Mouse (Mus musculus) kidney, postnatal 4 days (tissue): Measurements from ENCODE around the gene Ercc8.

Experiments
- DNase-seq, 2 experiments: peaks; one replicate each; pipeline ENCODE4 v3.0.0; 2021; ENCODE audit warnings: mixed read lengths in 2 of 2

Gene Ercc8

DNA sequence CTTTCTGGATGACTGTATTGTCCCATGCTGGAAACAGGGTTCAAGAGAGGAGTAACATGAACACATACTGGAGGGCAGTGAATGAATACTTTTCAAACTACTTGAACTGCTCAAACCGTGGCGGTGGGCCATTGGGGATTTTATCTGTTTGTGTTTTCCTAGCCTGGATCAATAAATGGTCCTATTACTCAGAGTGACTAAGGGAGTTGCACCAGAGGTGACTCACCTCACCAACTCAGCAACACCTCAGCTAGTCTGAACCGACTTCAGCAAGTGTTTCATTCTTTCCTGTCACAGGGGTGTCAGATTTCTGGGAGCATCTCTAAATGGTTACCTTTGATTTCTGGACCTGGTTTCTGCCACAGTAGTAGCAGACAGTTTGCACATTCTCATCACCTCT, 70.7 kb downstream of the Ercc8 start:
- DNase-seq, result no peak

DNA sequence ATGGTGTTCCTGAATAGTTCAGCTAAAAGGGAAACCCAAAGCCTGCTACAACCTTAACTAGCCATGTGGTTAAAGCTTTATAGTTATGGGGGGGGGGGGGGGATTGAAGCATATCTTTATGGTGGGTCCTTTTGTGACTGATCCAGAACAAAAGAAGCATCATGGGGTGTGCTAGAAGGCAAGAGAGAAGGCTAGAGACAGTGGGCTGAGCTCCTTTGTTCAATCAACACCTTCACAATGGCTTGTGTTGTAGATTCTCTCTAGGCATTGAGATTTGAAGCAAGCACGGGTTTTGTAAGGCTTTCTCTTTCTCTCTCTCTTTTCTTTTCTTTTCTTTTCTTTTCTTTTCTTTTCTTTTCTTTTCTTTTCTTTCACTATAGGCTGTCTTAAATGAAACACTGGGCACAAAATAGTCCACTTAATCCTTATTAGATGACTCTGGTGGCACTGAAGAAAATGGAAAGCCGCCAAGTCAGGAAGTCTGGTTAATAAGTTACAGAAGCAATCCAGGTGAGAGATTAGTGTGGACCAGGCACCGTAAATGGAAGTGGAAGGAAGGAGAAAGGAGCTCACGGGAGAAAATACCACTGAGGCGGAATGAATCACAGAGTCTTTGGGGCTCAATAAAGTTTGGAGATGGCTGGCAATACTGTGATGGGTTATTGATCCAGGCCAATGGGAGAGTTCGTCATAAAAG, 71.3 kb downstream of the Ercc8 start:
- peak; percentile 10 to 32 for DNase-seq

DNA sequence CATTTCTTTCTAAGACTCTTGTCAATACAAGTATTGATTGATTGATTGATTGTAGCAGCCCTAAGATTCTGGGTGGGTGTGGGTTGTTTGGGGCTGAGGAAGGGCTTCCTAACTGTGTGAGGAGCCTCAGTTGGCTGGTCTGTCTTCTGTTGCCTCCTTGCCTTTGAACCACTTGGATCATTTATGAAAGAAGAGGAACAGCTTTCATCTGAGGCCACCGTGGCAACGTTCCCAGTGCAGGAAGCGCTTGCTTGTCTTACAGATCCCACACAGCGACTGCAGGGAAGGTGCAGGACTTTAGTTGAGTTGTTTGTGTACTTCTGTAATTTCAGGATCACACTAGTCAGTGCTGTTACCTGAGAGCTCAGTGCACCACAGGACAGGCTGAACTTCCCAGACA, 81.5 kb downstream of the Ercc8 start:
- DNase-seq, result peak; percentile 21 to 30

DNA sequence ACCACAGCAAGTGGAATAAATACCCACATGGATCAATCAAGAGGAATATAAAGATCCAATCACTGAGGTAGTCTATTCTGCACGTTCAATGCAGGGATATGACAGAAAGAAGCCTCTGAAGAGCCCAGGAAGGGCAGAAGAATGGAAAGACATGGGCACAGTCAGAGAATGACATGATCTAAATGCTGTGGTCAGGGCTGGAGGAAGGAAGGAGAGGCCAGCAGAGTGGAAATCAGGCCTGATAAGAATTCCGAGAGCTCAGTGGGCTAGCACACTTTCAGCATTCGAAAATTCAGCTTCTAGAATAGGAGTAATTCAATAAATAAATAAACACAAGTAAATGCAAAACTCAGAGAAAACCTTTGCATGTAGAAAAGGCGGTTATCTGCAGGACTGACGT, 83.2 kb downstream of the Ercc8 start:
- no peak for DNase-seq
